Mouse (Mus musculus): ENCODE results near the gene Olfr549.

GRCm38 (mm10) chr7:102564999-102565997, 15.6 kb downstream of the Olfr549 start, which contains the start of gene Trim21:
- TF ChIP-seq POLR2A (IDR thresholded peaks at IDR 0.05; ENCODE audit: borderline replicate concordance, low read depth, low read length), result no peak
- no peak for TF ChIP-seq CTCF (IDR thresholded peaks at IDR 0.05; ENCODE audit: low read depth, low read length)
